Mouse (Mus musculus) heart, adult 2 months (tissue): ENCODE results near the gene Tcf7l1.

Experiments
- CTCF ChIP-seq: fragments of 200-600 bp; IDR thresholded peaks from 2 replicates; pipeline ENCODE4 v1.8.1; 2022; ENCODE audit warnings: antibody characterized with exemption, mild to moderate bottlenecking, moderate library complexity
- EP300 ChIP-seq: fragments of 200-500 bp; IDR thresholded peaks from 2 replicates; pipeline ENCODE4 v1.6.1; 2011; ENCODE audit warnings: low read depth, low read length, control low read depth; ENCODE audit not compliant: insufficient read depth
- POLR2A ChIP-seq: fragments of 200-500 bp; IDR thresholded peaks from 2 replicates; pipeline ENCODE4 v1.6.1; 2011; ENCODE audit warnings: mild to moderate bottlenecking, low read depth, low read length, control low read depth; ENCODE audit not compliant: insufficient read depth

- TF ChIP-seq EP300 (no peak), POLR2A (no peak), CTCF (no peak)
Measured at GRCm38 (mm10) chr6:72768097-72768496, 21.0 kb downstream of the Tcf7l1 start.
